Mouse (Mus musculus) liver, embryonic 14.5 days (tissue): ENCODE data around the gene Mbtd1. TPM values are rescaled to one million over a fixed set of nuclear protein-coding genes. Genes with fewer than 3 reads are reported as not detected.

Experiments
- ATAC-seq: fragments of 200-750 bp; cut with Nextera tagmentation; 2 replicates; pipeline ENCODE4 v1.8.0; 2017; ENCODE audit warnings: moderate number of reproducible peaks, mild to moderate bottlenecking, moderate library complexity; ENCODE audit not compliant: insufficient read depth
- DNase-seq, 3 experiments: peaks; one replicate each; pipeline ENCODE4 v3.0.0-alpha.2; 2012 to 2013; ENCODE audit warnings: low read depth in 3 of 3, low spot score in 3 of 3
- H3K27ac ChIP-seq: fragments of 300-500 bp; sonication (generic); 2 replicates; pipeline ENCODE4 v1.5.1; 2014; ENCODE audit warnings: moderate library complexity, mild to moderate bottlenecking, control low read depth, inconsistent platforms
- H3K27me3 ChIP-seq: fragments of 300-500 bp; sonication (generic); 2 replicates; pipeline ENCODE4 v1.6.1; 2014; ENCODE audit warnings: mild to moderate bottlenecking, low read length, moderate library complexity; ENCODE audit not compliant: control insufficient read depth, insufficient read depth
- H3K36me3 ChIP-seq: fragments of 300-500 bp; sonication (generic); replicated peaks from 2 replicates; pipeline ENCODE4 v1.6.1; 2014; ENCODE audit warnings: low read depth; ENCODE audit not compliant: control insufficient read depth, insufficient read depth
- H3K4me1 ChIP-seq, 2 experiments: fragments of 200-500 bp in 1 of 2; fragments of 300-500 bp in 1 of 2; sonication (generic) in 1 of 2; replicated peaks; 2 replicates each; pipeline ENCODE4 v1.6.1; 2012 to 2014; ENCODE audit warnings: antibody characterized with exemption in 1 of 2, inconsistent platforms in 1 of 2, low read length in 1 of 2; ENCODE audit not compliant: control insufficient read depth in 2 of 2, insufficient read depth in 2 of 2
- H3K4me2 ChIP-seq: fragments of 300-500 bp; sonication (generic); 2 replicates; pipeline ENCODE4 v1.6.1; 2014; ENCODE audit warnings: low read depth, mild to moderate bottlenecking, control low read depth, moderate library complexity
- H3K4me3 ChIP-seq, 2 experiments: fragments of 200-500 bp in 1 of 2; fragments of 300-500 bp in 1 of 2; sonication (generic) in 1 of 2; 2 replicates each; pipeline ENCODE4 v1.5.1; 2012 to 2014; ENCODE audit warnings: low read depth in 2 of 2, low read length in 2 of 2, mild to moderate bottlenecking in 2 of 2, control low read depth in 1 of 2, inconsistent platforms in 1 of 2, moderate library complexity in 1 of 2; ENCODE audit not compliant: insufficient read depth in 1 of 2
- H3K9ac ChIP-seq: fragments of 300-500 bp; sonication (generic); replicated peaks from 2 replicates; pipeline ENCODE4 v1.6.1; 2014; ENCODE audit warnings: mild to moderate bottlenecking, control low read depth, moderate library complexity
- H3K9me3 ChIP-seq: fragments of 300-500 bp; sonication (generic); 2 replicates; pipeline ENCODE4 v1.6.1; 2016; ENCODE audit warnings: low read length, mixed read lengths; ENCODE audit not compliant: control insufficient read depth
- CTCF ChIP-seq: IDR thresholded peaks from 2 replicates; pipeline ENCODE4 v1.5.1; 2016; ENCODE audit warnings: antibody characterized with exemption, low read depth, control low read depth
- EP300 ChIP-seq: IDR thresholded peaks from 2 replicates; pipeline ENCODE4 v1.6.1; 2016; ENCODE audit warnings: antibody characterized with exemption, low read depth
- WGBS: fragments of 180-500 bp; shearing (Covaris S2); extraction: QIAGEN DNeasy Blood & Tissue Kit; methylation state at CpG from one replicate; pipeline ENCODE4 v1.1.7; 2014; ENCODE audit not compliant: insufficient replicate concordance; 5-methylcytosine and 5-hydroxymethylcytosine counted together
- polyA plus RNA-seq, 2 experiments: library from polyadenylated mRNA; depleted of rRNA in 1 of 2; stranded (reverse) in 1 of 2; unstranded in 1 of 2; fragments of >200 nt; fragmentation: Nextera tagmentation in 1 of 2; extraction: Ambion mirVana in 1 of 2; gene quantifications; 2 replicates each; pipeline versions ENCODE4 v1.2.1 to v1.2.3; 2012 to 2014

Mbtd1 gene
- polyA plus RNA-seq, 2 experiments, result 3.7 to 5.8 TPM

DNA sequence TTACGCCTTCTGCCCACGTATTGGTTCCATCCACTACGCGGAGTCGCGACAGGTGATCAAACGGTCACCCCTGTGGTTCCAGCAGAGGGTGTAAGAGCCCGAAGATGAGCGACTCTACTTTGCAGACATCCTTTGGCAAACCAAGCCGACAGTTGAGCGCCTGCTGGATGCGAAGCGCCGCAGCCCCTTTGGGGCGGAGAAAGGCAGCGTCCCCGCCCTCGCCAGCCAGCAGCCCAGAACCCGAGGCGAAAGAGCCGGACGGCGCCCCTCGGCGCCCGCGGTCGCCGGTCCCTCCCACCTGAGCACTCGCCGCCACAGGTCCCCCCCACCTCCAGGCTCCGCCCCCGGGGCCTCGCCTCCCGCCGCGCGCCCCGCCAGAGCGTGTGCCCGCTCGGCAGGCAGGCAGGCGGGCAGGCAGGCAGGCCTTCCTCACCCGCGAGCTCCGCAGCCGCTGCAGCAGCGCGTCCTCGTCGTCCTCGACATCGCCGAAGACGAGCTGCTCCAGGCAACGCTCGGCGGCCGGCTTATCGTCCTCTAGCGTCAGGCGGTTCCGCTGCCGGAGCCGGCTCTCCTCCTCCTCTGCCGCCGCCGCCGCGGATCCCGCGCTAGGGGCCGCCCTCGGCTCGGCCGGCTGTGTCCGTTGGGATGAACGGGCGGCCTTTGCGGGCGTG lies 616 bp upstream of the Mbtd1 start:
- H3K9ac ChIP-seq, result peak overlapping the region; percentile 79
- peak; percentile 80 for ATAC-seq
- H3K4me1 ChIP-seq, result peaks cover 10 to 13% of the 10 kb centered on the region in 2 experiments
- H3K4me2 ChIP-seq, result peak overlapping the region; percentile 98
- H3K27ac ChIP-seq, result peak overlapping the region; percentile 82
- H3K36me3 ChIP-seq, result peaks cover under 1% of the 10 kb centered on the region
- H3K4me3 ChIP-seq, result peak overlapping the region; percentile 87 to 93
- peak; percentile 69 to 72 (median 69) for DNase-seq
- H3K27me3 ChIP-seq, result no peaks in the 10 kb centered on the region
- WGBS, result 1% methylated on average over 76 of the region's 81 CpGs
- H3K9me3 ChIP-seq, result no peaks in the 10 kb centered on the region
- TF ChIP-seq CTCF (peak; percentile 52), EP300 (no peak)

DNA sequence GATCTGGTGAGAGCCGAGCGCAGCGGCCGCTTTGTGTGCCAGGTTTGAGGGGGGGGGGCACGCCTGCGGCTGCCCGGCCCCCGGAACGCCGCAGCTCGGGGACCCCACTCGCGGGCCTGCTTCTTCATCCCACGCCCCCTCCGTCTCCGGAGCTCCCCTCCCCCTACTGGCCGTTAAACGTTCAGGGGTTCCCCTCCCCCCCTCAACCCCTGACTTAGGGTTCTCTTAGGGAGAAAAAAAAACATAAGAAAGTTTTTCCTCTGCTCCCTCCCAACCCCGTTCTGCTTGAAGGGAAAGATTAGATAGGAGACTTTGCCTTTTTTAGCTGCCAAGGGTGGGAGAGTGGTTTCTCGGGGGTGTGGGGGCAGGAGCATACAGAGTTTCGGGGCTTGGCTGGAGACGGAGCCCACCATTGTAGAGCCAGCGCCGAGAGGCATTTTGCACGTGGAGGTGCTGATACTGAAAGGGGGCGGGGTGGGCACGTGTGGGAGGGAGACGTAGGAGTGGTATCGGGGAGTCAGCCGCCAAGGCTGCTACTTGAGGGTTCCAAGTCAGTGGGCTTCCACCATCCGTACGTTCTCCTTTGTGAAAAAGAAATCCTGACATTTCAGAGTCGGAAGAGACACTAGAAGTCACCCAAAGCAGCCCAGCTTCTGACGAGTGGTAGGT lies 893 bp downstream of the Mbtd1 start:
- DNase-seq (peak; percentile 40 to 42 (median 40)), ATAC-seq (no peak)
- H3K27me3 ChIP-seq, result no peaks in the 10 kb centered on the region
- peak overlapping the region; percentile 87 to 92 for H3K4me3 ChIP-seq
- peaks cover 10 to 13% of the 10 kb centered on the region in 2 experiments for H3K4me1 ChIP-seq
- no peaks in the 10 kb centered on the region for H3K9me3 ChIP-seq
- peak overlapping the region; percentile 98 for H3K4me2 ChIP-seq
- TF ChIP-seq EP300 (no peak), CTCF (no peak)
- H3K36me3 ChIP-seq, result no peaks in the 10 kb centered on the region; the same call in 1 of the 2 replicates
- WGBS, result under 1% methylated on average over 34 of the region's 34 CpGs
- H3K27ac ChIP-seq, result peak overlapping the region; percentile 82
- peak overlapping the region; percentile 97 for H3K9ac ChIP-seq

DNA sequence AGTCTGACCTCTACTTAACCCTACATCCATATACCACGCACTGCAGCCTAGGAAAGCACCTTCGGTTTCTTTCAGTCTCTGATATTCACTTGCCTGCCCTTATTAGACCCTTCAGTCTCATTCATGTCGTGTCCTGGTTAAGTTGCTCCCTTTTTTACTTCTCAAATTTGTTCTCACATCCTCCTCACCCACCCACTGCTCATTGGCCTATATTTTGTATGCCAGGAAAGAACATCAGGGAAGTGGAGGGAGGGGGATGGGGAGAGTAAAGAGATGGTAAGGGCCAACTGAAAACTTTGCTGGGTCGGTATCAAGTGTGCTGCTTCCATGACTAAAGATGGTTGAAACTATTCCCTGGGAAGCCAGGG lies 1.4 kb downstream of the Mbtd1 start:
- ATAC-seq, result no peak
- Histone ChIP-seq H3K27ac (peak overlapping the region; percentile 33), H3K9ac (peak overlapping the region; percentile 97), H3K27me3 (no peaks in the 10 kb centered on the region), H3K4me1 (peaks cover 10 to 13% of the 10 kb centered on the region in 2 experiments), H3K9me3 (no peaks in the 10 kb centered on the region), H3K4me3 (peak overlapping the region; percentile 87 to 92), H3K4me2 (peak overlapping the region; percentile 98), H3K36me3 (no peaks in the 10 kb centered on the region; the same call in 1 of the 2 replicates)
- no peak for DNase-seq
- TF ChIP-seq EP300, result no peak
- TF ChIP-seq CTCF, result no peak
- under 1% methylated on average over 4 of the region's 4 CpGs for WGBS

DNA sequence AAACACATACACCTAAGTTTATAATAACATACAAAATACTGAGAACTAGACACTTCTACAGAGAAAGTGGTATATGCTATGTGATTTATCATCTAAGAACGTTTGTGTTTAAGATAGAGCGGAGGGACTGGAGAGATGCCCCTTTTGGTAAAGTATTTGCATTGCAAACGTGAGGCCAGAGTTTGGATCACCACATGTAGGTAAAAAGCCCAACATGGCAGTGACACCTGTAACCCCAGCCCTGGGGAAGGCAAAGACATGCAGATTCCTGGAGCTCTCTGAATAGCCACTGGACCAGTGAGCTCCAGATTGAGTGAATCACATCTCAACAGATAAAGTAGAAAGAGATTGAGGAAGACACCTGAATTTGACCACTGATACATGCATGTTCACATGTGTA lies 12.1 kb downstream of the Mbtd1 start:
- Histone ChIP-seq H3K9ac (no peak overlapping the region), H3K9me3 (no peaks in the 10 kb centered on the region)
- WGBS, result 68% methylated on average over 3 of the region's 3 CpGs

DNA sequence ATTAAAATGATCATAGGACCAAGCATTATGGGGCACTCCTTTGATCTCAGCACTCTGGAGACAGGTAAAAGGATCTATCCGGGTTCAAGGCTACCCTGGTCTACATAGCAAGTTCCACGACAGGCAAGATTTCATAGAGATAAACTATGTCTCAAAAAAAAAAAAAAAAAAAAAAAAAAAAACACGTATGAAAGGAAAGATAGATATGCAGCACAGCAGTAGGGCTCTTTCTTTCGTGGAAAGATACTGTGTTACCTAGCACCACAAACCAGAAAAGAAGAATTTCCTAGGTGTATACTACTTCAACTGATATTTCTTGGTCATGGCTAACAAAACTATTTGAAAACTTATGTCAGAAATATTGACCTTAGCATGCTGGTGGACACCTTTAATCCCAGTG lies 21.2 kb downstream of the Mbtd1 start:
- Histone ChIP-seq H3K9ac (no peak overlapping the region), H3K27me3 (no peaks in the 10 kb centered on the region), H3K27ac (no peak overlapping the region), H3K4me3 (no peak overlapping the region), H3K4me1 (no peaks in the 10 kb centered on the region), H3K9me3 (no peaks in the 10 kb centered on the region), H3K4me2 (no peak overlapping the region), H3K36me3 (peaks cover 14% of the 10 kb centered on the region)
- DNase-seq (no peak), ATAC-seq (no peak)
- TF ChIP-seq EP300 (no peak), CTCF (no peak)
- 49% methylated on average over 4 of the region's 4 CpGs for WGBS

More for the DNA sequence above, 12.1 kb downstream of the Mbtd1 start:
- no peak overlapping the region for H3K27ac ChIP-seq
- H3K4me1 ChIP-seq, result no peaks in the 10 kb centered on the region
- no peaks in the 10 kb centered on the region for H3K36me3 ChIP-seq
- TF ChIP-seq CTCF, result no peak
- TF ChIP-seq EP300, result no peak
- DNase-seq (no peak), ATAC-seq (no peak)
- H3K4me2 ChIP-seq, result no peak overlapping the region
- no peaks in the 10 kb centered on the region for H3K27me3 ChIP-seq
- H3K4me3 ChIP-seq, result no peak overlapping the region
